Mouse (Mus musculus) kidney, embryonic 14.5 days (tissue): Measurements from ENCODE around the gene Gm10999. TPM values are rescaled to one million over a fixed set of nuclear protein-coding genes. Genes with fewer than 3 reads are reported as not detected.
"Not testable (repeated sequence)": the region's sequence is repeated elsewhere in the genome, so short reads cannot be mapped to it uniquely, and the experiment has no call there.

Experiments used
- ATAC-seq: fragments of 200-750 bp; cut with Nextera tagmentation; 2 replicates; pipeline ENCODE4 v1.8.0; 2017; ENCODE audit warnings: moderate number of reproducible peaks, mild to moderate bottlenecking, moderate TSS enrichment, moderate library complexity; ENCODE audit not compliant: low FRiP score, low TSS enrichment
- H3K27ac ChIP-seq: fragments of 300-500 bp; sonication (generic); 2 replicates; pipeline ENCODE4 v1.5.1; 2014; ENCODE audit warnings: low read depth, mild to moderate bottlenecking, low read length, moderate library complexity, mixed read lengths
- H3K27me3 ChIP-seq: fragments of 300-500 bp; sonication (generic); 2 replicates; pipeline ENCODE4 v1.6.1; 2014; ENCODE audit warnings: mild to moderate bottlenecking, low read length; ENCODE audit not compliant: control insufficient read depth, insufficient read depth
- H3K36me3 ChIP-seq: fragments of 300-500 bp; sonication (generic); 2 replicates; pipeline ENCODE4 v1.6.1; 2014; ENCODE audit warnings: low read length, mixed read lengths; ENCODE audit not compliant: control insufficient read depth, insufficient read depth
- H3K4me1 ChIP-seq: fragments of 300-500 bp; sonication (generic); 2 replicates; pipeline ENCODE4 v1.6.1; 2014; ENCODE audit warnings: low read length, mixed read lengths; ENCODE audit not compliant: control insufficient read depth, insufficient read depth
- H3K4me2 ChIP-seq: fragments of 300-500 bp; sonication (generic); replicated peaks from 2 replicates; pipeline ENCODE4 v1.6.1; 2014; ENCODE audit warnings: low read depth, mild to moderate bottlenecking, low read length
- H3K4me3 ChIP-seq: fragments of 300-500 bp; sonication (generic); 2 replicates; pipeline ENCODE4 v1.5.1; 2014; ENCODE audit warnings: mild to moderate bottlenecking, low read length
- H3K9ac ChIP-seq: fragments of 300-500 bp; sonication (generic); 2 replicates; pipeline ENCODE4 v1.6.1; 2014; ENCODE audit warnings: low read depth, mild to moderate bottlenecking, low read length, moderate library complexity
- H3K9me3 ChIP-seq: fragments of 300-500 bp; sonication (generic); 2 replicates; pipeline ENCODE4 v1.6.1; 2016; ENCODE audit warnings: low read length; ENCODE audit not compliant: control insufficient read depth
- WGBS: fragments of 180-500 bp; shearing (Covaris S2); extraction: QIAGEN DNeasy Blood & Tissue Kit; methylation state at CpG from one replicate; pipeline ENCODE4 v1.1.7; 2014; 5-methylcytosine and 5-hydroxymethylcytosine counted together
- polyA plus RNA-seq: library from polyadenylated mRNA; unstranded; fragments of >200 nt; fragmentation: Nextera tagmentation; extraction: Ambion mirVana; gene quantifications from 2 replicates; pipeline ENCODE4 v1.2.1, GENCODE M21; 2014

Gene Gm10999
- not detected in 2 replicates for polyA plus RNA-seq

GRCm38 (mm10) chr8:129131561-129131960 lies at the start of gene Gm10999:
TSS of gene Gm10999 (minus strand) at chr8:129131661.
- Histone ChIP-seq H3K27ac (no peak within 1 kb of the TSS), H3K36me3 (no peaks in the 10 kb centered on the region), H3K27me3 (no peaks in the 10 kb centered on the region), H3K9ac (no peak within 1 kb of the TSS), H3K4me3 (no peak within 1 kb of the TSS), H3K4me1 (no peaks in the 10 kb centered on the region), H3K9me3 (no peaks in the 10 kb centered on the region), H3K4me2 (no peak within 1 kb of the TSS)
- 74% methylated on average over 1 of the region's 1 CpGs for WGBS
- no peak for ATAC-seq

- Histone ChIP-seq H3K27ac (no peak overlapping the region), H3K36me3 (no peaks in the 10 kb centered on the region), H3K4me3 (no peak overlapping the region), H3K4me2 (no peak overlapping the region), H3K27me3 (no peaks in the 10 kb centered on the region), H3K9ac (no peak overlapping the region), H3K4me1 (no peaks in the 10 kb centered on the region), H3K9me3 (no peaks in the 10 kb centered on the region)
- no peak for ATAC-seq
Measured at GRCm38 (mm10) chr8:129133475-129133874, 2.0 kb upstream of the Gm10999 start.

DNA sequence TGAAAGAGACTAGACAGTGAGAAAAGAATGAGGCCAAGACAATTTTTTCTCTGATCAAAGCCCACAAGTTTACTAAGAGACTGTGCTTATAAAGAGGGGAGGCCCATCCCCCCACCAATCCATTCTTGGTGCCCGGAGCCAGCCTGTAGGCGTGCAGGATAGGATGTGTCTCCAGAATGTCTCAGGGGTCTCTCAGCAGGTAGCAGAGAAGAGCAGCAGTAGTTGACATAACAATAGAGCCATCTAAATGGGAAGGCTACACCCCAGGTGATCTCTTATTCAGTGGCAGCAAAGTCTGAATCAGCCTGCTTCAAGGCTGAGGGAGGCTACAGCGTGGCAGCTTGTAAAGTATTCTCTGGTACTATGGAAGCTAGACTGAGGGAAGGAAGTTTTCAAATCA lies 15.7 kb downstream of the Gm10999 start:
- H3K27ac ChIP-seq, H3K9ac ChIP-seq, H3K36me3 ChIP-seq, H3K9me3 ChIP-seq, ATAC-seq, H3K4me1 ChIP-seq, H3K27me3 ChIP-seq, H3K4me3 ChIP-seq, H3K4me2 ChIP-seq: not testable (repeated sequence)
- WGBS: 65% methylated on average over 3 of the region's 3 CpGs

Other genes starting within 250 kb of the Gm10999 start
- gene Ccdc7a, start 66.1 kb downstream of the Gm10999 start, polyA plus RNA-seq: not detected in 2 replicates
- gene Ccdc7b, start 64.5 kb downstream of the Gm10999 start, polyA plus RNA-seq: not detected in 2 replicates
- 25.0 and 30.5 TPM in 2 replicates for gene 2610044O15Rik8, start 102.7 kb upstream of the Gm10999 start, polyA plus RNA-seq